Mouse (Mus musculus): ENCODE data around the gene Rab33b. TPM values are rescaled to one million over a fixed set of nuclear protein-coding genes. Genes with fewer than 3 reads are reported as not detected.

Rab33b gene
- polyA plus RNA-seq, 1 experiment: 15.6 TPM

GRCm38 (mm10) chr3:51505465-51505864 is 21.7 kb downstream of the Rab33b start:
- H3K4me1 ChIP-seq (ENCODE audit: control insufficient read depth, insufficient read depth, low read length): no peaks in the 10 kb centered on the region
- TF ChIP-seq POLR2A (IDR thresholded peaks at IDR 0.05; ENCODE audit: borderline replicate concordance, low read depth, low read length): no peak
- TF ChIP-seq CTCF (IDR thresholded peaks at IDR 0.05; ENCODE audit: low read depth, low read length): no peak
- H3K4me3 ChIP-seq (ENCODE audit: insufficient read depth, low read length): no peak overlapping the region
- no peak overlapping the region for H3K27ac ChIP-seq (ENCODE audit: insufficient read depth, low read depth, low read length)

- H3K4me3 ChIP-seq (ENCODE audit: insufficient read depth, low read length): peak overlapping the region; percentile 44
Observed at GRCm38 (mm10) chr3:51510903-51511302, 27.2 kb downstream of the Rab33b start.

GRCm38 (mm10) chr3:51511983-51512382 is 28.3 kb downstream of the Rab33b start:
- Histone ChIP-seq H3K27ac (ENCODE audit: insufficient read depth, low read depth, low read length) (no peak overlapping the region), H3K4me3 (ENCODE audit: insufficient read depth, low read length) (no peak overlapping the region), H3K4me1 (ENCODE audit: control insufficient read depth, insufficient read depth, low read length) (no peaks in the 10 kb centered on the region)
- TF ChIP-seq POLR2A (IDR thresholded peaks at IDR 0.05; ENCODE audit: borderline replicate concordance, low read depth, low read length) (no peak), CTCF (IDR thresholded peaks at IDR 0.05; ENCODE audit: low read depth, low read length) (no peak)

More at GRCm38 (mm10) chr3:51510903-51511302, 27.2 kb downstream of the Rab33b start:
- TF ChIP-seq CTCF (IDR thresholded peaks at IDR 0.05; ENCODE audit: low read depth, low read length): peak; percentile 73
- no peak for TF ChIP-seq POLR2A (IDR thresholded peaks at IDR 0.05; ENCODE audit: borderline replicate concordance, low read depth, low read length)
- no peak overlapping the region for H3K27ac ChIP-seq (ENCODE audit: insufficient read depth, low read depth, low read length)
- no peaks in the 10 kb centered on the region for H3K4me1 ChIP-seq (ENCODE audit: control insufficient read depth, insufficient read depth, low read length)

- no peak for TF ChIP-seq CTCF (IDR thresholded peaks at IDR 0.05; ENCODE audit: low read depth, low read length)
- TF ChIP-seq POLR2A (IDR thresholded peaks at IDR 0.05; ENCODE audit: borderline replicate concordance, low read depth, low read length): no peak
- Histone ChIP-seq H3K4me1 (ENCODE audit: control insufficient read depth, insufficient read depth, low read length) (peaks cover 30% of the 10 kb centered on the region), H3K4me3 (ENCODE audit: insufficient read depth, low read length) (no peak overlapping the region), H3K27ac (ENCODE audit: insufficient read depth, low read depth, low read length) (no peak overlapping the region)
Observed at GRCm38 (mm10) chr3:51517467-51517866, 33.7 kb downstream of the Rab33b start.

- no peak for TF ChIP-seq CTCF (IDR thresholded peaks at IDR 0.05; ENCODE audit: low read depth, low read length)
- no peak for TF ChIP-seq POLR2A (IDR thresholded peaks at IDR 0.05; ENCODE audit: borderline replicate concordance, low read depth, low read length)
Observed at GRCm38 (mm10) chr3:51517878-51518762, 34.4 kb downstream of the Rab33b start.

GRCm38 (mm10) chr3:51518763-51519121 is 35.0 kb downstream of the Rab33b start:
- Histone ChIP-seq H3K4me3 (ENCODE audit: insufficient read depth, low read length) (peak overlapping the region; percentile 42), H3K4me1 (ENCODE audit: control insufficient read depth, insufficient read depth, low read length) (peaks cover 30% of the 10 kb centered on the region), H3K27ac (ENCODE audit: insufficient read depth, low read depth, low read length) (peak overlapping the region; percentile 86)
- no peak for TF ChIP-seq CTCF (IDR thresholded peaks at IDR 0.05; ENCODE audit: low read depth, low read length)
- no peak for TF ChIP-seq POLR2A (IDR thresholded peaks at IDR 0.05; ENCODE audit: borderline replicate concordance, low read depth, low read length)

More at GRCm38 (mm10) chr3:51517878-51518762, 34.4 kb downstream of the Rab33b start:
- peak overlapping the region; percentile 42 for H3K4me3 ChIP-seq (ENCODE audit: insufficient read depth, low read length)
- H3K27ac ChIP-seq (ENCODE audit: insufficient read depth, low read depth, low read length): peak overlapping the region; percentile 86
- peaks cover 30% of the 10 kb centered on the region for H3K4me1 ChIP-seq (ENCODE audit: control insufficient read depth, insufficient read depth, low read length)

GRCm38 (mm10) chr3:51521262-51521661 is 37.5 kb downstream of the Rab33b start:
- Histone ChIP-seq H3K4me3 (ENCODE audit: insufficient read depth, low read length) (no peak overlapping the region), H3K27ac (ENCODE audit: insufficient read depth, low read depth, low read length) (no peak overlapping the region), H3K4me1 (ENCODE audit: control insufficient read depth, insufficient read depth, low read length) (peaks cover 30% of the 10 kb centered on the region)
- no peak for TF ChIP-seq POLR2A (IDR thresholded peaks at IDR 0.05; ENCODE audit: borderline replicate concordance, low read depth, low read length)
- no peak for TF ChIP-seq CTCF (IDR thresholded peaks at IDR 0.05; ENCODE audit: low read depth, low read length)

GRCm38 (mm10) chr3:51525186-51525785 is 41.6 kb downstream of the Rab33b start:
- Histone ChIP-seq H3K27ac (ENCODE audit: insufficient read depth, low read depth, low read length) (no peak overlapping the region), H3K4me3 (ENCODE audit: insufficient read depth, low read length) (no peak overlapping the region), H3K4me1 (ENCODE audit: control insufficient read depth, insufficient read depth, low read length) (peaks cover 11% of the 10 kb centered on the region)
- TF ChIP-seq CTCF (IDR thresholded peaks at IDR 0.05; ENCODE audit: low read depth, low read length): no peak
- TF ChIP-seq POLR2A (IDR thresholded peaks at IDR 0.05; ENCODE audit: borderline replicate concordance, low read depth, low read length): no peak

GRCm38 (mm10) chr3:51526891-51527290 is 43.2 kb downstream of the Rab33b start:
- Histone ChIP-seq H3K27ac (ENCODE audit: insufficient read depth, low read depth, low read length) (no peak overlapping the region), H3K4me1 (ENCODE audit: control insufficient read depth, insufficient read depth, low read length) (no peaks in the 10 kb centered on the region), H3K4me3 (ENCODE audit: insufficient read depth, low read length) (no peak overlapping the region)
- TF ChIP-seq CTCF (IDR thresholded peaks at IDR 0.05; ENCODE audit: low read depth, low read length) (no peak), POLR2A (IDR thresholded peaks at IDR 0.05; ENCODE audit: borderline replicate concordance, low read depth, low read length) (no peak)
